Mouse (Mus musculus) cerebellum, postnatal 36 days (tissue): ENCODE data around the gene Bach1.

Source experiments
- DNase-seq, 2 experiments: peaks; one replicate each; pipeline ENCODE4 v3.0.0; 2021 to 2022; ENCODE audit warnings: mixed read lengths in 2 of 2

Gene Bach1

GRCm38 (mm10) chr16:87744338-87744737 is 45.6 kb downstream of the Bach1 start:
- DNase-seq, result no peak

DNA sequence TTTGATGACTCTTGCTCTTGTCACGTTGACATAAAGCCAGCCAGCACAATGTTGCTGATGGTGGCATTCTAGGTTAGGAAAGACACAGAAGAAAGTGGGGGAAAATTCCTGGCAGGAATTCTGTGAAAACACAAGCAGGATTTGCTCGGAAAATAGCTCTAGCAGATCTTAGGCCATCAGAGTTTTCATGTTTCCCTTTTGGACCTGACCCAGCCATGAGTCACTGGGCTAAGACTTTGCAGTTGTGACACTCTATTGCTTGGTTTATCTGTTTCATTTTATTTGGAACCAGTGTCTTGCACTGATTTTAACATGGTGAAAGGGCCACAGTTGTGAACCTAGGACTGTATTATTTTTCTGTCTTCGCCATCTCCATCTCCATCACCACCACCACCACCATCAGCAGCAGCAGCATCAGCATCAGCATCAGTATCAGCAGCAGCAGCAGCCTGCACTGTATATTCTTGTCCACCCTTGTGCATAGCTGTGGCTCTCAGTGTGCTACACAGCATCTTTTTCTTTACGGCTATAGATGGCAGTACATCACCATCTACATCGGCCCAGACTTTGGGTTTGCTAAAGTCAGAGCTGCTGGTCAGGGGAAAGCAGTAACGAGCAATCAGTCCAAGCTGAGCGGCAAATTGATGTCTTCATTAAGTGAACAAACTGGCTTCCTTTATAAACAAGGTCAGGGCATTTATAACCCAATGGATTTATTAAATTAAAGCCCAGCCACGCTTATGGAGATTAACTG is 46.6 kb downstream of the Bach1 start:
- DNase-seq, result no peak

DNA sequence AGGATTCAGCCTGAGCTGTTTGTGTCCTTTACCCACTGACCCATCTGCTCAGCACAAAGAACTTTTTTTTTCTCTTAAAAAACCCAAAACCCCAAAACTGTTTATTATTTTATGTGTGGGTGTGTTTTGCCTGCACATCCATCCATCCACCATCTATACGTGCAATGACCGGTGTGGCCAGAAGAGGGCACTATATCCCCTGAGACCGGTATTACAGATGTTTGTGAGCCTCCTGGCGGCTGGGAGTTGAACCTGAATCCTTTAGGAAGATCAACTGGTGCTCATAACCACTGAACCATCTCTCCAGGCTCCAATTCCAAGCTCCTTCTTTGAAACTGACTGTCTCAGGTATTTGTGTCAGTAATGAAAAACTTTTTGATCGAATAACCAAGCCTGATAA is 48.0 kb downstream of the Bach1 start:
- peak in 1 of 2 experiments; percentile 33 for DNase-seq

GRCm38 (mm10) chr16:87751243-87751642 is 52.5 kb downstream of the Bach1 start:
- DNase-seq, result no peak

GRCm38 (mm10) chr16:87752482-87752881 is 53.7 kb downstream of the Bach1 start:
- DNase-seq, result no peak

DNA sequence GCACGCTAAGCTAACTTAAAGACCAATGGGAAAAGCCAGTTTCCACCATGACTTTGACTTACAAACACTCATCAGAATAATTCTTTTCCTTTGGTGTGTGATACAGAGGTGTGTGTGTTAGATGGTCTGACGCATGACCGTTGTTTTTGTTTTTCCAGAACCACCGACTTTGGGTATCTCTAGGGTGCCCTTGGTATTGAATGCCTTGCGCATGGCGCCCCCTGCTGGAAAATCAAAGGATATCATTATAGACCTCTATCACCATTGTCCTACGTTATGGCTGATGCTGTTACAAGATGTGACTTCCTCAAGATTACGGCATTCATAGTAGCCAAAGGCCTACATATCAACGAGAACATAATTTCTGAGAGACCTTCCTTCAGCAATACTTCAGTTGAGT is 56.1 kb downstream of the Bach1 start:
- DNase-seq, result peak; percentile 68 to 78

DNA sequence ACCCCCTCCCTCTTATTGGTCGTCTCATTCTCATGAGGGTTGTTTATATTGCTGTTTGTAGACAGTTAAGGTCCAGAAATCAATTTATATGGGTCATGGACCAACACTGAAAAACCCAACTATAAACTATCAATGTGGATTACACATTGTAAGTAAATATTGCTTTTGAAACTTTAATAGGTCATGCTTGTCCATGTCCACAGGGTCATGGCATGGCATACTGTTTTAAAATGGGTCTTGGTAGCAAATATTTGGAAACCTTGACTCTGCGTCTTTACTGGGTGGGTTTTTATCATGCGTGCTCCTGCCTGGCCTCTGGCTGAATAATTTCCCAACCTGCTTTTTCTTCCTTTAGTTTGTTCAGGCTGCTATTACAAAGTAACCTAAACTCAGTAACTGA is 57.2 kb downstream of the Bach1 start:
- no peak for DNase-seq

DNA sequence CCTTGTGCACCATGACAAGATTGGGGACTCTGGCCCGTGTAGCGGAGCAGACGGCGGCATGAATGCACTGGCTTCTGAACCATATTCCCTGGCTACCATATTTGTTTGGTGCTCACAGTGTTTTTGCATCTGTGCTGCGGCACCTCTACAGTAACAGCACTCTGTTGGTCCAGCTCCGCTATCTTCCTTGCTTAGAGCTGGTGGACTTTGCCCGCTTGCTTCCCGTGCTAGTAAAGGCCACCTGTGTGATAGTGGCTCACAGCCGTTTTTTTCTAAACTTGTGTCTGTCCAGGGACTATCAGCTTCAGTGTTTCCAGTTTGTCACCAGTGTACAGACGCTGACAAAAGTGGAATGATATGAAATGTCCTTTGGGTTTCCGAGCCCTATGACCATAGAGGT is 59.3 kb downstream of the Bach1 start:
- no peak for DNase-seq

DNA sequence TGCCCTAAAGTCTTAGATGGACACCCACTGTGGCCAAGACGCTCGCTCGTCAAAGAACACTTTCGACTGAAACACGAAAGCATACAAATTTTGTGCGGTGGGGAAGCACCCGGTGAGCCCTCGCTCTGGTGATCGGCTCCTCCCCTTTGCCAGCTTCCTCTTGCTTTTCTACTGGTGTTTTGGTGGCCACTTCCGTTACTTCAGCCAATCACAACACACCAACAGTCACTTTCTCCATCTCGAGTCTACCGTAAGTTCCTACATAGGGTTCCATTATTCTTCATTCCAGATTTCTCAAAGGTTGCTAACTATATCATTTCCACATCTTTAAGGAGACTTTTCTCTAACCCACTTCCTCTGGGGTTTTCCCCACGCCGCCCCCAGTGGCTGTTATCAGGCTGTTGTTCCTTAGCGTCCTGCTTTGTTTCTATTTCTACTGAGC is 65.9 kb downstream of the Bach1 start:
- no peak for DNase-seq

GRCm38 (mm10) chr16:87765984-87766383 is 67.2 kb downstream of the Bach1 start:
- no peak for DNase-seq

- DNase-seq, result no peak
These were observed 71.8 kb downstream of the Bach1 start for GRCm38 (mm10) chr16:87770576-87770975.

DNA sequence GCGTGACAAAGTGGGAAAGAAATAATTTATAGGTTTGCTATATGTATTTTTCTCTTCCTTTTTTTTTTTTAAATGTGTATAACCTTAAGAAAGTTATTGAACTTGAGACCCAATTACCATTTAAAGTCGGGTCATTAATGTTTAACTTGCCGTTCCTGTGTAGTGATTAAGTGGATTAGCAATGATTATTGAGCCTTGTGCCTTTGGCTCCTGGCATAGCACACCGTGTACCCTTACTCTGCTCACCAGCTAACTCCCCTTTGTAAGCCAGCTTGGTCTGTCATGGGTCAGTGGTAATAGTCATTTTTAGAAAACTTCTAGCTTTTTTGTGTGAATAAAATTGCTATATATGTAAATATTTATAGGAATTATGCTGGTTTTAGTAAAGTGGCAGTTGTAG is 73.2 kb downstream of the Bach1 start:
- DNase-seq, result no peak

DNA sequence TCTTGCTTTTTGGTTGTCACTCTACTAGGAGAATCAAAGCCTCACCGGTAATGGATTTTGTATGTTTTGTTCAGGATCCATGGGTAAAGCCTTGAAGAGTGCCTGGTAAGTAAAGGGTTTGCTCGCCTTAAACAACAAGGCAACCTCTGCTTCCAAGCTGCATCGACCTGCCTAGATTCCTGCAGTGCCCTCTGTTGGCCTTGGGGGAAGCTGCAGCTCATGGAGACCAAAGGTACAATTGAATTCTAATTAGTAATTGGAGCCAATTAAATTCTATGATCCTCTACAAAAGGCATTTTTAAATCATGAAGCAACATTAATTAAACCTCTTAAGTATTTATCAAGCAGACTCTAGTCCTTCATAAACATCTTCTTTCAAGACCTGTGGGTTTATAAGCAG is 75.7 kb downstream of the Bach1 start:
- DNase-seq, result no peak

DNA sequence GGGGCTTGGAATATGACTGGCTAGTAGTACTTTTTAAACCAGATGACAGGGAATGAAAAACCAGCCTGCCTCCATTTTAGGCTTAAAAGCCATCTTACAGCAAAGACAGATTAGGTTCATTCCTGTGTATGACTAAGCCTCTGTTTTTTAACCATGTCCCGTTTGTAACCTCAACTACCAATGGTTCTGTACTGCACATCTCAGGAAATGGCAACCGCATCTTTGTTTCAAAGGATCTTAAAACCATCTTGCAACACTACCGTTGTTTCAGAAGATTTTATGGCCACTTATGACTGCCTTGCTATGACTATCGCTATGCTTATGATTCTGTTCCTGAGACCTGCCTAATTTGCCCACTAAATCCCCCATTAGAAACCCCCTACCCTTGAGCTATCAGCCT is 78.6 kb downstream of the Bach1 start:
- no peak for DNase-seq

GRCm38 (mm10) chr16:87781637-87782036 is 82.9 kb downstream of the Bach1 start:
- no peak for DNase-seq
